9 mouse cellular contexts compared by ENCODE assay signal in the genomic region with DNA sequence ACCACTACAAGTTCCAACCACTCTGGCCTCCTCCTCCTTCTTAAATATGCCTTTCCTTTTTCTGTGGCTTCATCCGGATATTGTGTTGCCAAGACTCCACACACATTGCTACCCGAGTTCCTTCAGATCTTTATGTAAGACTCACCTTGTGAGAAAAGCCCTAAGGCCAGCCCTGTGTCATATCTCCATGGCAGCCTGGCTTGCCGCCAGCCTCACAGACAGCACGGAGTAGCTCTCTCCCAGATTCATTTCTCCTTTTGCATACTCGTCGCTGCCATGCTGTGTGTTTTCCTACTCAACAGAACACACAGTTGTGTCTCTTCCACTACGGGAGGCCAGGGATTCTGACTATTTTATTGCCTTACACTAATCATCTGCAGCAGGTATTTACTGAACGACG.
DNase-seq lines count a peak whose midpoint lies in the region; ATAC-seq and TF ChIP-seq lines count a peak whose summit lies in the region.
"Had no signal": no experiment of that assay in that cellular context is flagged by ENCODE, and none has a peak within 500 bp of the region (broad histone marks: within the 10 kb centered on the region; RNA-seq: fewer than 3 reads in every experiment).

No protein-coding gene starts in this region.

- no peak overlapping the region for H3K9ac ChIP-seq in midbrain, embryonic 14.5 days (replicated peaks; ENCODE audit: low read length)
- no peak overlapping the region for H3K9ac ChIP-seq in midbrain, embryonic 11.5 days (ENCODE audit: low read length)

- no peak overlapping the region for H3K4me3 ChIP-seq in midbrain, embryonic 14.5 days (replicated peaks; ENCODE audit: low read depth, low read length)
- no peak overlapping the region for H3K4me3 ChIP-seq in midbrain, embryonic 11.5 days (ENCODE audit: low read depth, low read length)
- no peak overlapping the region for H3K4me3 ChIP-seq in cerebellum, adult 2 months (replicated peaks; ENCODE audit: insufficient read depth, low read depth, low read length)

- H3K4me2 ChIP-seq in midbrain, embryonic 14.5 days (ENCODE audit: low read length): no peak overlapping the region
- H3K4me2 ChIP-seq in midbrain, embryonic 11.5 days: no peak overlapping the region

- ATAC-seq in midbrain, embryonic 14.5 days (ENCODE audit: low FRiP score, low TSS enrichment): peak; percentile 40; the same call in 1 of the 2 replicates
- no peak for ATAC-seq in midbrain, embryonic 11.5 days (ENCODE audit: low FRiP score)

- DNase-seq in heart, postnatal 10 days: peak; percentile 14 to 17
- DNase-seq in heart, adult 9 months (ENCODE audit: low spot score in 2 of 2): no peak
- DNase-seq in midbrain, embryonic 14.5 days: peak; percentile 71
- no peak for DNase-seq in midbrain, embryonic 11.5 days (ENCODE audit: low spot score, missing footprints)
- peak; percentile 79 to 86 for DNase-seq in cerebellum, adult 2 months
- peak; percentile 84 for DNase-seq in left cerebral cortex, postnatal 4 days
- no peak for DNase-seq in kidney, postnatal 14 days
- DNase-seq in urinary bladder, adult 18-20 months (ENCODE audit: low spot score in 2 of 2): no peak

- no peak overlapping the region for H3K27ac ChIP-seq in midbrain, embryonic 14.5 days (replicated peaks; ENCODE audit: low read depth, low read length)
- no peak overlapping the region for H3K27ac ChIP-seq in midbrain, embryonic 11.5 days (ENCODE audit: low read depth, low read length)
- no peak overlapping the region for H3K27ac ChIP-seq in cerebellum, adult 2 months (ENCODE audit: insufficient read depth, low read length)

- 77% methylated on average over 9 of the region's 9 CpGs for WGBS in midbrain, embryonic 14.5 days
- WGBS in midbrain, embryonic 11.5 days: 85% methylated on average over 9 of the region's 9 CpGs
- WGBS in cerebellum, adult 2 months: 9% methylated on average over 9 of the region's 9 CpGs

- no peak for TF ChIP-seq CTCF in cerebellum, adult 2 months (IDR thresholded peaks at IDR 0.05; ENCODE audit: borderline replicate concordance, insufficient read depth, low read depth, low read length)

- intact Hi-C loops in heart, postnatal 10 days (cut with DNase I): no loop called here
- intact Hi-C loops in left cerebral cortex, postnatal 4 days (cut with DNase I): no loop called here

- no peaks in the 10 kb centered on the region for H3K27me3 ChIP-seq in midbrain, embryonic 14.5 days (ENCODE audit: control insufficient read depth, insufficient read depth, low read length)
- no peaks in the 10 kb centered on the region for H3K27me3 ChIP-seq in midbrain, embryonic 11.5 days (ENCODE audit: control insufficient read depth, insufficient read depth, low read length)
- no peaks in the 10 kb centered on the region for H3K27me3 ChIP-seq in cerebellum, adult 2 months (ENCODE audit: control insufficient read depth, insufficient read depth, low read length)
- H3K27me3 ChIP-seq: CH12.LX had no signal

- no peaks in the 10 kb centered on the region for H3K36me3 ChIP-seq in midbrain, embryonic 14.5 days (ENCODE audit: control insufficient read depth, insufficient read depth, low read length)
- no peaks in the 10 kb centered on the region for H3K36me3 ChIP-seq in midbrain, embryonic 11.5 days (ENCODE audit: control insufficient read depth, insufficient read depth, low read length)

- no peak for TF ChIP-seq POLR2A in cerebellum, adult 2 months (IDR thresholded peaks at IDR 0.05; ENCODE audit: borderline replicate concordance, insufficient read depth, low read length)

- H3K9me3 ChIP-seq in midbrain, embryonic 14.5 days (ENCODE audit: control insufficient read depth, low read length): no peaks in the 10 kb centered on the region
- H3K9me3 ChIP-seq in midbrain, embryonic 11.5 days (ENCODE audit: control insufficient read depth, low read length): no peaks in the 10 kb centered on the region

- H3K4me1 ChIP-seq in midbrain, embryonic 14.5 days (ENCODE audit: control insufficient read depth, insufficient read depth, low read length): peaks cover 3% of the 10 kb centered on the region; the same call in 1 of the 2 replicates
- no peaks in the 10 kb centered on the region; the same call in 1 of the 2 replicates for H3K4me1 ChIP-seq in midbrain, embryonic 11.5 days (ENCODE audit: control insufficient read depth, insufficient read depth, low read length)
- H3K4me1 ChIP-seq in cerebellum, adult 2 months (ENCODE audit: control insufficient read depth, insufficient read depth, low read length): peaks cover 12% of the 10 kb centered on the region

Comparison
In these comparisons a context has a peak if more than half of its experiments do, and no peak if none do; other contexts are left out.
1. DNase-seq: peak in heart, postnatal 10 days (2 of 2), midbrain, embryonic 14.5 days (single experiment), cerebellum, adult 2 months (2 of 2) and left cerebral cortex, postnatal 4 days (single experiment); none in heart, adult 9 months (0 of 2), midbrain, embryonic 11.5 days (single experiment), kidney, postnatal 14 days (single experiment) and urinary bladder, adult 18-20 months (0 of 2).